Mouse (Mus musculus) left cerebral cortex, postnatal 10 days (tissue): ENCODE measurements at regions not wholly inside any gene's neighbourhood (a gene's known extent, or its start where the extent isn't known, plus 50 kb on each side); places are given as distances from the start of the nearest gene placed in this dataset.

Experiments used
- DNase-seq, 2 experiments: peaks; one replicate each; pipeline ENCODE4 v3.0.0; 2021 to 2022; ENCODE audit warnings: low spot score in 2 of 2, mixed read lengths in 1 of 2; ENCODE audit errors: extremely low spot score in 1 of 2
- intact Hi-C: fragments of 180-260 bp; cut with DNase I; formaldehyde crosslinking; loops from one replicate; pipeline ENCODE4 v1.15.1; 2025

DNA sequence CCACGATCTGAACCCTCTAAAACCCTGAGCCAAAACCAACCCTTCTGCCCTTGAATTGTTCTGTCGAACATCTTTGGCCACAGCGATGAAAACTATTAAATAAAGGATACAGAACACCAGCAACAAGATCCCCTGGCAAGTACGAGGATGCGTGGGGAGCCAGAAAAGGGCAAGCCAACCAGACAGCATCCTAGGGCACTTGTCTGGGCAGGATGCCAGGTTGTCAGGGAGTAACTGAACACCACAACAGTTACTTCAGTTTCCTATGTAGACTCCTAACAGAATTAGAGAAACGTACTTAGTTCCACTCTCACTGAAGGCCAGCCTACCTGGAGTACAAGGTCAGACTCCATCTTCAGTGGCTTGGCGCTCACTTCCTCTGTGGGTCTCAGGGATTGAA lies 138.4 kb upstream of the Med14 start:
- intact Hi-C loops: no loop called here

DNA sequence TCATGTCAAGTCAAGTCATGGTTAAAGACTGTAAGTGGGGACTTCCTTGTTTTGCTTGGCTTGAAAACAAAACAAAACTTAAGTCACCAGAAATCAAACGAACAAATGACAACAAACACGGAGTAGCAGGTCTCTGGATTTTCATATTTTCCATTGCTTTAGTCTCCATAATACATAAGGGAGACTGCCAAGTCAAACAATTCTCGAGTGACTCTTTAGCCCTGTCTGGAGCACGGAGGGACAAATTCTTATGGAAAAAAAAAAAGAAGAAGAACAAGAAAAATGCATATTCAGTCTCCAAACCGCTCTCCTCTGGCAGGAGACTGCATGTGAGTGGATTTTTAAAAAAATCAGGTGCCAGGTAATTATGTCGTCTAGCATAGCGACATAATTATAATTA lies 129.6 kb upstream of the Med14 start:
- DNase-seq: no peak
- intact Hi-C loops: no loop called here

More for the DNA sequence above, 138.4 kb upstream of the Med14 start:
- no peak for DNase-seq

DNA sequence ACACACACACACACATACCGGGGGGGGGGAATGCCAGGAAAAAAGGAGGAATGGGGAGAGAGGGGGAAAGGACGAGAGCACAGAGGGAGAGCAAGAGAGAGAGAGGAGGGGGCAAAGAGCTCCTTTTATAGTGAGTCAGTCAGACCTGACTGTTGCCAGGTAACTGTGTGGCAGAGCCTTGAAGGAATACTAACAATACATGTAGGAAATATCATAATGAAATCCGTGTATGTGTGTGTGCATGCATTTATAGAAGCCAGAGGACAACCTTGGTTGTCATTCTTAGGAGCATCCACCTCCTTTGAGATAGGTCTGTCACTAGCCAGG lies 127.6 kb upstream of the Med14 start:
- DNase-seq: no peak
- intact Hi-C loops: no loop called here

DNA sequence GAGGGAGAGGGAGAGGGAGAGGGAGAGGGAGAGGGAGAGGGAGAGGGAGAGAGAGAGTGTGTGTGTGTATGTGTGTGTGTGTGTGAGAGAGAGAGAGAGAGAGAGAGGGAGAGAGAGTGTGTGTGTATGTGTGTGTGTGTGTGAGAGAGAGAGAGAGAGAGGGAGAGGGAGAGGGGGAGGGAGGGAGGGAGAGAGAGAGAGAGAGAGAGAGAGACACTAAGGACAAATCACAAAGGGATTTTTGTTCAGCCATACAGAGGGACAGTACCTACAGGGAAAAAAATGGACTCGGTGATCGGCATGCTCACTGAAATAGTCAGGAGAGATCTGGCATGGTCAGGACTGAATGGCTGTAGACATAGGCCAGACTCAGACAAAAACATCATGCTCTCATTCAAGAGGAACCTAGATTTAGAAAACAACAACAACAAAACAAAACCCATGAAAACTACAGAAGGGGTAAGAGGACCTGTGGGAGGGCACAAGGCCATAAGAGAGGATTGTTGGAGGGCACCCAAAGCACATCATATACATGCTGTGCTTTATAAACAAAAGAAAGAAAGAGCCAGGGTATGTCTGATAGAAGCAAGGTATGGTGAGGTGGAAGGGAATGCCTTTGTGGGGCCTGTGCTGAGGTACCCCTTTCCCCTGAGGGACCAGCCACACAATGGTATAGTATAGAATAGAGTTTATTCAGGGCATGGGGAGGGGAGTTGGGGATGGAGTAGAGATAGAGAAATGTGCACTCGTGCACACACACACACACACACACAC lies 127.0 kb upstream of the Med14 start:
- intact Hi-C loops: no loop called here
- DNase-seq: no peak

DNA sequence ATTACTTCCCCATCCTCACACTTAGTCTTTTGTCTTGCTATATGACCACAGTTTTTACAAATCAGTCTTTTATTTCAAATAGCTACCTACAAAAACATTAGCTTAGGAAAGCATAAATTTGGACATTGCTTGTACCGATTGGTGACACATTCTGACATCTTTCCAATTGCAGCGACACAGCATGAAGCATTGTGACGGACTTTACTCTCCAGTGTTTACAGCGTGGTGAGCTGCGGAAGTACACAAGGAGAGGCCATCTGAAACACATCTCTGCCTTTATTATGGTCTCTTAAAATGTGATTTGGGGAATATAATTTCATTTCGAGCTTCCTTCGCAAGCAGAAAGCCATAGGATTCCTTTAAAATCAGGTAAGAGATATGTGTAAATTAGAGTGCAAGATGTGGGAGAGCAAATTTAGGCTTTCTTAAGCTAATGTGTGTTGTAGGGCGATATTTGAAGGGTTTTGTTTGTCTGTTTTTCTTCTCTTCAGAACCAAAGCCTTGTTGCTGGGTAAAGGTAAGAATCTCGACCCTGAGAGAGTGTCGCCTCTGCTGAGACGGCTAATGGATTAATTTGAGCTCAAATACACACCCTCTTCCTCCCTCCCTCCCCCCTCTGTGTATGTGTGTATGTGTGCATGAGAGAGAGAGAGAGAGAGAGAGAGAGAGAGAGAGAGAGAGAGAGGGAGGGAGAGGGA lies 126.3 kb upstream of the Med14 start:
- intact Hi-C loops: no loop called here
- no peak for DNase-seq

DNA sequence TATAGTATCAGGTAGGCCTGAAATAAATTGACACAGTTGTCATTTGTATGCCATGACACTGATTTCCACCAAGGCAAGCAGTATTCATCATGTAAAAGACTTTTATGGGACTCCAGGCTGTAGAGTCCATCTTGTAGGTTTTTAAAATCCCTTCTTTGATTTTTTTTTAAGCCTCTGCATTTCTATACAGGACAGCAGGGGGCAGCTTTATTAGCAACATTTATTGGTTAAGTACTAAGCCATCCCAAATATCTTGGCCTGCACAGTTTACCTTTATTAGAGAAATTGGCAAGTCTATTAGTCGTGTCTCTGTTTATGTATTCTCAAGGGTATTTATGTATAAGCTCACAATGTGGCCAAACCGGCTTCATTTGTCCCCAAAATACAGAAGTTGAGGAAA lies 125.6 kb upstream of the Med14 start:
- intact Hi-C loops: no loop called here
- DNase-seq: no peak

DNA sequence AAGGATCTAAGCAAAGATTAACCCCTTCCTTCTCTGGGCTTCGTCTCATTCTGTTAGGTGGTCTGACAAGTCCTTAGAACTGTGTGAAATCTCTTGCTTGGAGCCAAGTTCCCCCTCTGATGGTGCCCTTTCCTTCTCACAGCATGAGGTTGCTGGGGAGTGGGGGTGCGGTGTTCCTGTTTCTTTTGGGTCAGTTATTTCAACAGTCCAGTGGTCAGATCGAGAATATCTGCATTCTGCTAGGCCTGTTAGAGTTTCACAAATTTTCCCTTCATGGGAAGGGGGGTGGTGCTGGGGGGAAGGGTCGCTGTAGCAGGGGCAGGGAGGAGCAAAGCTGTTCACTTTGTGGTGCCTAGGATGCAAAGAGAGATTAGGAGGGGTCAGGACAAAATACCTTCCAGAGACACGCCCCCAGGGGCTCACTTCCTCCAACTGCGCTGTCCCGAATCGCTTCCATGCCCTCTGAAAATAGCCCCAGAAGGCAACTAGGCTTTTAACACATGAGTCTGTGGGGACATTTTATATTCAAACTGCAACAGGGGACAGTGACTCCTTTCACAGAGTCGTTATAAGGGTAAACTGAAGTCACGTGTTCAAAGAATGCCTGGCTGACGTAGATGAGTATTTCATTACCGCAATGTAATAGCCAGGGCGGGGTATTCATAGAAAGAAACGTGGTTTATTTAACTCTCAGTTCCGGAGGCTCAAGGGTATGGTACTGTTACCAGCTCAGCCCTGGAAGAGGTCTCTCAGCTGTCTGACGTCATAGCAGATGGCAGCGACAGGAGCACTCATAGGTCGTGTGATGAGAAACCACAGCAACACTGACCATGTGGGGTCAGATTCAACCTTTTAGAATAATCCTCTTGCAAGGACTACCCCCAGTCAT lies 124.5 kb upstream of the Med14 start:
- intact Hi-C loops: no loop called here
- DNase-seq: no peak

DNA sequence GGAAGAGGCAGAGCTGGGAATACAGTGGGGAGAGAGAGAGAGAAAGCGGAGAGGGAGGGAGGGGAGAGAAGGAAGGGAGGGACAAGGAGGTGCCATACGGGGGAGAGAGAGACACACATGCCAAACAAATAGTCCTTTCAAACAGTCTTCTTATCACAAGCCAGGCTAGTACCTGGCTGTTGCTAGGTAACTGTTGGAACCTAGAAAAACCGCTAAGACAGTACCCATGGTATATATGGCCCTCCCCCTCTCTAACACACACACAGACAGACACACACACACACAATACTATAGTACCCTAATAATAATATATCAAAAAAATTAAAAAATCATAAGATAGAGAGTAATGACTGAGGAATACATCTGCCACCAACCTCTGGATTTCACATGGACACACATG lies 117.4 kb upstream of the Med14 start:
- intact Hi-C loops: loop anchor here (5.0 kb wide), 1 partner anchor 193 kb away; the partner anchor contains the start of gene Usp9x
- no peak for DNase-seq

DNA sequence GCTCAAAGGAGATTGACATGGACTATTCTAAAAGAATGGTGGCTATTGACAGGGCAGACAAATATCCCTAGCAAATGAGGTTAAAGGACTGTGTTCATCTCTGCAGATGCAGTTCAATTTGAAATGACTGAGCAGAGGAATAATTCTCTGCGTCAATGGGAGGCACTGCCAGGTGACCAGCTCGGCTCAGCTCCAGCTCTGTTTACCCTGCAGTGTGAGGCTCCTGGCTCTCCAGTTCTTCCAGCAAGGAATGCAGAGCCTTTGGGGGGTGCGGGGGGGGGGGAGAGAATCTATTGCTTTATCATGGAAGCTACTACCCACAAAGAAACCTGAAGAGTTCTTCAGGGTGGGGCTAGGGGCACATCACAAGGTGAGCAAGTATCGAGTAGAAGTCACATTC lies 115.6 kb upstream of the Med14 start:
- DNase-seq: no peak
- intact Hi-C loops: loop anchor here (5.0 kb wide), 1 partner anchor 195 kb away; the partner anchor contains the start of gene Usp9x

DNA sequence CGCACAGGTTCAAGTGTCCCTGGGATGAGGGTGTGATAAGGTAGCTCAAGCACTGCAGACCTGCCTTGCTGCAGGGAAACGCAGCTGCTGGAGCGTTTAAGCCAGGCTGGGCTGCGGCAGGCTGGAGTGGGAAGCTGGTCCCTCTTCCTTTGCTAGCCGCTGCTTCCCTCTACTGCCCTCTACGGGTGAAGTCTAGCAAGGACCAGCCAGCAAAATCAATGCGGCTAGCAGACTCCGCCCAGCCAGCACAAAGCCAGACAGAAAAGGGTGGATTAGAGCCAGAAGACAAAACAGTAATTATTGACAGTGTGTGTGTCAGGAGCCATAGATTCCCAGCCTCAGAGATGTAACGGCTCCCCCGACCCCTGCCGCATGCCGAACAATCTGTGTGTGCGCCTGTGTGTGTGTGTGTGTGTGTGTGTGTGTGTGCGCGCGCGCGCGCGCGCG lies 111.8 kb upstream of the Med14 start:
- DNase-seq: peak; percentile 73 to 83
- intact Hi-C loops: no loop called here

DNA sequence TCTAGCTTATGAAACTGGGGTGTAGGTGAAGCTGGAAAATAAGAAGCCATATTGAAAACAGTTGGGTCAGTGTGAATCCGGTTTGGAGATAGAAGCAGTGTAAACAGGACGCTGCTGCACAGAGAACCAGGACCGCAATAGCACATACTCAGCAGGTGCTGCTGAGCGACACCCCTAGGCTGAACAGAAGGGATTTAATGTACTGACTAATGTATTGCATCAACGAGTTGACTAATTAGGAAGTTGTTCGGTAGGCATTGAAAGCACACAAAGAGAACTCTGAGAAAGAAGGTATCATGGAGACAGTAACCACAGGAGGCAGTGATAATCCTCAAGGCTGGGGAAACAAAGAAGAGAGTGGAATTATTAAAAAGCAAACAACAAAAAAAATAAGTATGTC lies 111.4 kb upstream of the Med14 start:
- intact Hi-C loops: no loop called here
- DNase-seq: no peak

DNA sequence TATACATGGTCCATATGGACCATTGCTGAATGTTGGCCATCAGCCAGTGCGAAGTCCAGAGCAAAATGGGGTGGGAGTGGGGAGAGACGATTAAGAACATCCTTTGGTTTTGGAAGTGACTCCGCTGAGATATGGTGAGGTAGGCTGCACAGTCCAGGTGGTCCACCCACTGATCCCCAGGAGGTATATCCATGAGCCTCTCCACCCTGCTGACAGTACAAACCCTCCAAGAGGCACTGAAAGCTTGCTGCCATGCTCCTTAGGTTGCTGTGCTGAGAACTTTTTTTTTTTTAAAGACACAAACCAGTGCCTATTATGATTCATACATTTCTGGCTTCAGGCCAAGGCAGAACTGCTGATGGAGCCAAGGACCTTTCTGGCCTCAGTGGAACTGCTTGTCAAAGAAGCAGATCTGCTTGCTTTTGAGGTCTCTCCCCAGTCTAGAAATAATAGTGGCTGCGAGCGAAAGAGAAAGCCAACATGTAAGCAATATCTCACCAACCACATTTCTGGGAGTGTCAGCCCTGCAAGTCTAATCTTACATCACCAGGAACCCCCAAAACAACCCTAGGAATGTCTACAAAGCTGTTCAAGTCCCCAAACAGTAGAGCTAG lies 105.1 kb upstream of the Med14 start:
- no peak for DNase-seq
- intact Hi-C loops: no loop called here

DNA sequence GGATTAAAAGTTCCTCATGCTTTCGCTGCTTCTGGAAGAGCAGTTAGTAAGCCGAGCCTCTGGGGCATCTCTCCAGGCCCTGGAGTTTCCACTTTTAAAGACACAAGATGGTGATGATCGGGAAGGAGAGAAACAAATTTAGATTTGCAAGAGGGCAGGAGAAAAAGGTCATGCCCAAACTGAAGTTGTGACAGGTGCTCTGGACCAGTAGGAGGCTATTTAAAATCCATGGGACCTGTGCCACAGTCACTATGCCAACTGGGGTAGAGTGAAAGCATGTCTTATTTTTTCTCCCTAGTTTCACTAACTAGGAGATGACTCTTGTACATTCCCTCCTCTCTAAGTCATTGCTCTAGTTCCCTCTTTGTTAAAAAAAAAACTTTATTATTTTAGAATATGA lies 104.3 kb upstream of the Med14 start:
- DNase-seq: no peak
- intact Hi-C loops: no loop called here

DNA sequence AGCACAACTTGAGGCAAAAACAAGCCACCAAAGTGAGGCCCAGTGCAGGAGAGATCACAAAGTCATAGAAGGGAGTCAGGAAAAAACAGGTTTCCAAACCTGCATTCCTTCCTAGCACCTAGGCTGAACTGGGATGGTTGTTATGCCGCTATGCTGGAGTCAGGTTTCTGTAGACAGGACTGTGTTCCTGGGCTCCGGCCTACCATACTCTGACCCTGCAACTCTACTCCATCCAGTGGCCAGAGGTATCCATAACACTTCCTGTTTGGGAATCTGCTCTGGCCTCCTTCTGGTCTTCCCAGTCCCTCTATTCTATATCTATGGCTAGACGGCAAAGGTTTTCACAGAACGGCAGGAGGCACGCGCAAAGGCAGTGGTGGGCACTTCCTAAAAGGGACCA lies 98.3 kb upstream of the Med14 start:
- intact Hi-C loops: no loop called here
- DNase-seq: no peak

DNA sequence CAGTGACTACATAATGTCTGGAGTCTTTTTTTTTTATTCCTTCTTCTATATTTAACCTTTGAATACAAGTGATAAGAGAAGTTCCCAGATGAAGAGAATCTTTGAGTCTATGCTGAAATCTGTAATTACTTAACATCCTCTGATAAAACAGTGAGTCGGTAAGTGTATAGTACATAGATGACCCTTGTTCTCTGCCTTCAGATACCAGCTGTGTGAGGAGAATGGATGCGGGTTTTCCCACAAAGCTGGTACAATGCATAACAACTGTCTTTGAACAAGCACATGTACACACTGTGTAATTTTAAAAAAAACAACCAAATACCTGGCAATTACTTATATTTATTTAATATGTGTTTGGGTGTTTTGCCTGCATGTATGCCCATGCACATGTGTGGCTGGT lies 96.9 kb upstream of the Med14 start:
- no peak for DNase-seq
- intact Hi-C loops: no loop called here

DNA sequence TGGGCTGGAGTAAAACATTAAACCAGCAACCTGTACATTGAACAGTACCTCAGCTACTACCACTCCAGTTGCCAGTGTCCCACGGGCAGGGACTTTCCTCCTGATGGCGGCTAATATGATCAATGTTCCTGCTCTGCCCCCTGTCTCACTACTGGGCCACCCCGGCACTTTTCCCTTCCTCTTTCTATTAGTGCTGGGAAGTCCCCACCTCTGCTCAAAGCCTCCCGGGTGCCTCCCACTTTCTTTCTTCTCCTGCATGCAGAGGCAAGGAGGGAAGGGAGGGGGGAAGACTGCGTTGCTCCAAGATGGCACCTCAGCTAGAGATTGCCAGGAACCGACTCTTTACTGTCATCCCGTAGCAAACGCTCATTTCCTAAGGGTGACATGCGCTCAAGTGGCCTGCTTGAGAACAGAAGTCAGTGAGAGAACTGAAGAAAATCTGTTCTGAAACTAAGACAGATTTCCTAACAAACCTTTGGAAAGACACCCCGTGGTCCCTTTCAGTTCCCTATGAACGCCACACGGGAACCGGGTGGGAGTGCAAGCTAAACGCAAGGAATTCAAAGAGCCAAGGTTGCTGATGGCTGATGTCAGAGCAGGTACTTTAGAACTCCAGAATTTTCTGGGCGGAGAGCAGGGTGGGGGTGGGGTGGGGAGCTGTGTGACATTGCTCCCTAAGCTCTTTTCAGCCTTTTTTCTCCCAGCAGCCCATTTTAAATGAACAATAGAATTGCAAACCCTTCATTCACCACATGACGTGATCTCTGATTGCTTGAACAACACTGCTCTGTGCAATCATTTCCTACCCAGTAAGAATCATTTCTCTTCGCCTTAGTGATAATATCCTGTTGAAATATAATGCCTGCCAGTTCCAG lies 96.2 kb upstream of the Med14 start:
- intact Hi-C loops: no loop called here
- DNase-seq: peak; percentile 8 to 47

DNA sequence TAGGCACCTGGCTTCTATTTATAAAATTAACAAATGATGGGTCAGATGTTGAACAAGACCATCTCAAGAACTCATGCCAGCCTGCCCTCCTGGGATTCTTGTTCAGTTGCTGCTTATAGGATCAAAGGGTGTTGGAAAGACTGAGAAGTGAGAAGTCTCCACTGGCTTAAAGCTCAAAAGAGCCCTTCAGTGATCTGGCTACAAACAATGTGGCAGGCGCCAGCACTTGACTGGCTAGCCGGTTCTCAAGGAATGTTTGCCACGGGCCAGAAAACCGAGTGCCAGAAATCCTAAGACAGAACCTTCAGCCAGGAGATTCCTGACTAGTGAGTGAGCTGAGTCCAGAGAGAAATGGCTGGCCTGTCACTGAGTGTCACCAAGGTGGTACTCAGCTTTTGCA lies 93.6 kb upstream of the Med14 start:
- intact Hi-C loops: no loop called here
- DNase-seq: no peak

DNA sequence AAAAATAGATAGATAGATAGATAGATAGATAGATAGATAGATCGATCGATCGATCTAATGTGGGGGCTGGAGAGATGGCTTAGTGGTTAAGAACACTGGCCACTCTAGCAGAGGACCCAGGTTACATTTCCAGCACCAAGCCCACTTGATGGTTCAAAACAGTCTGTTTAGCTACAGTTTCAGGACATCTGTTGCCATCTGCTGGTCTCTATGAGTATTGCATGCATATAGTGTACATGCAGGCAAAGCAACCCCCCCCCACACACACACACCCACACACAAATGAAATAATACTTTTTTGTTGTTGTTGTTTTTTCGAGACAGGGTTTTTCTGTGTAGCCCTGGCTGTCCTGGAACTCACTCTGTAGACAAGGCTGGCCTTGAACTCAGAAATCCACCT lies 89.8 kb upstream of the Med14 start:
- DNase-seq: no peak
- intact Hi-C loops: no loop called here
